Mouse (Mus musculus) cerebellum, adult 8-10 months (tissue): ENCODE measurements around the gene Axin2.

ENCODE experiments used
- DNase-seq: peaks from one replicate; pipeline ENCODE4 v3.0.0; 2022

The Axin2 gene

DNA sequence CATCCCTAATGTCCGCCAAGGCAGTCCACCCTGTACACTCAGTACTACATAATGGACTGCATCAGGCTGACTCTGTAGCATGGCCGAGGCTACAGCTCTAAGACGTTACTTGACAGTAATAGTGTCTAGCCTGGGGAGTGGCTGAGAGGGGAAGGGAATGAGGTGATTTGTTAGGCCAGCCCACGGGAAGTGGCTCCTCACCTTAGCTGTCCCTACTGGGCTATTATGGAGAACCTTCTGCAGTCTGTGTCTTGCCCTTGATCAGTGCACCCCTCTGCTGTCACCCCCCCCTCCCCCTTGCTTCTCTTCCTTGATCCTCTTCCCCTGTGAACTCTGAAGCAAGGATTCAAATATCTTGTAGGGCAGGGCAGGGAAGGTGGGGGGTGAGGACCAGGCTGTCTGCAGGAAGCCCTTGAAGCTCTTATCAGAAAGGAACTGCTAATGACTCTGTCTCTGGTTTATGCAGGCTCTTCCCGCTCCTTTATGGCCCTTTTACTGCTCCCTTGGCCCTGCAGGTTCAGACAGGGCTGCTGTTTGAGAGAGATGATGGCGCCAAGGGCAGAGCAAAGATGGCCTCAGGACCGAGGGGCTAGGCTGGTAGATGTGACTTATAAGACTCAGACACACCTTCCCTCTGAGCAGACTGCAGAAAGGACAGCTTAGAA lies 13.4 kb upstream of the Axin2 start:
- DNase-seq: no peak

- no peak for DNase-seq
These were observed 10.6 kb upstream of the Axin2 start for GRCm38 (mm10) chr11:108909396-108910195.

DNA sequence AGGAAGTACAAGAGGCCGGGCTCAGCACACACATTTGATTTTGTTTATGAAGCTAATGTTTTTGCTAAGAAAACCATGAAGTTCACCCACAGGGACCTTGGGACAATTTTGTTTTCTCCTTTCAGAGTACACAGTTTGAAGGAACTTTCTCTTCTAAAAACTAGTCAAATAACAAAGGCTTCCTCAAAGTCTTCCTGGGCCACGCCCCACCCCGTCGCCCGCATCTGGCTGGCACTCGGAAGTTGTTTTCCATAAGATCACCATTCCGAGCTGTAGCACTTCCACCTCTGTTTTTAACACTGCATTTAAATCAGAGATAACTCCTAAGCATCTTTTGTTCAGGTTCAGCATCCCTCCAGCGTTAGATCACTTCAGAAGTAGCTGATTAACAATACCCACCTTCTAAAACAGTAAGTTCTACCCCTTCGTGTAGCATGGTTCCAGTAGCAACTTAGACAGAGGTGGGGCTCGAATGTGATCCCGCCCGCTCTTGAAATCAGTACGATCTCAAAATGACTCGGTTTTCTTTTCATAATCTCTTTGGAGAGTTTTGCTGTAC lies 9.7 kb upstream of the Axin2 start:
- DNase-seq: no peak

GRCm38 (mm10) chr11:108910903-108911302 lies 9.2 kb upstream of the Axin2 start:
- no peak for DNase-seq

- no peak for DNase-seq
These were observed 8.0 kb upstream of the Axin2 start for GRCm38 (mm10) chr11:108912174-108912573.

- no peak for DNase-seq
These were observed 2.5 kb upstream of the Axin2 start for GRCm38 (mm10) chr11:108917422-108918324.

DNA sequence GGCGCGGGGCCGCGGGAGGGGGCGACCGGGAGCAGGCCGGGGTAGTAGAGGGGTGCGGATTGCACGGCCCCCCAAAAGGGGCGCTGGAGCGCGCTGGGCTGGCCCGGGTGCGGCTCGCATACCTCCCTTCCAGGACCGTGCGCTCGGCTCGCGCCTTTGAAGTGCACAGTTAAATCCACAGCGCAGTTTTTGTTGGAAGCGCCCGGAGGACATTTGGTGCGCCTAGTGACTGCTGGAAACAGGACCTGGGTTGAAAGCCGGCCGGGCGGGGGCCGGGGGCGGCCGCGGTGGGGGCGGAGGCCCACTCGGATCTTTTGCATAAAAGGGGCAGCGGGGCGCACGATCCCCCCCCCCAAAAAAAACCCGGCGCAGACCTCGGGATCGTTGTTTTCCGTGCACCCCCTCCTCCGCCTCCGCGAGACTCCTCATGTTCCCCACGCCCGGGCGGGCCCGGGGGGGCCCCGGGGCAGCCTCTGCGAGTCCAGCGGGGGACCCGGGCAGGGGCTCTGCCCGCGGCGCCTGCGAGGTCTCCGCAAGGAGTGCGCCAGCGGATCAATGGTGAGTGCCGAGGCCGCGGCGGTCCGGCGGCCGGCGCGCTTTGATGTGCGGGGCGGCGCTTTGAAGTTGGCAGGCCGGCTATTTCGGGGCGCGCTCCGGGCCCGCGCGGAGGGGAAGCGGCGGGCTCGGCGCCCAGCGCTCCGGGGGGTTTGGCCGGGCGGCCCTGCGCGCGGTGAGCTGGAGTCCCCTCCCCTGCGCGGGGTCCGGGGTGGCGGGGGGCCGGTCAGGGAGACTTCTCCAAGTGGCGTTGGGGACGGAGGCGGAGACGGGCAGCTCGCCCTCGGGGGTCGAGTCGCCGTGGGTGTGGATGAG lies 722 bp downstream of the Axin2 start:
- DNase-seq: peak; percentile 75

GRCm38 (mm10) chr11:108921506-108922455 lies 1.6 kb downstream of the Axin2 start:
- peak; percentile 42 for DNase-seq

- no peak for DNase-seq
These were observed 2.5 kb downstream of the Axin2 start for GRCm38 (mm10) chr11:108922511-108923187.

DNA sequence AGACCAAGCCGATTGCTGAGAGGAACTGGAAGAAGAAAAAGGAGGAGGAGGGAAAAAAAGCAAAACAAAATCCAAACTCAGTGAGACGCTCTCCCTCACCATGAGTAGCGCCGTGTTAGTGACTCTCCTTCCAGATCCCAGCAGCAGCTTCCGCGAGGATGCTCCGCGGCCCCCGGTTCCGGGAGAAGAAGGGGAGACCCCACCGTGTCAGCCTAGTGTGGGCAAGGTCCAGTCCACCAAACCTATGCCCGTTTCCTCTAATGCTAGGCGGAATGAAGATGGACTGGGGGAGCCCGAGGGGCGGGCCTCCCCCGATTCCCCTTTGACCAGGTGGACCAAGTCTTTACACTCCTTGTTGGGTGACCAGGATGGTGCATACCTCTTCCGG lies 3.0 kb downstream of the Axin2 start:
- no peak for DNase-seq

DNA sequence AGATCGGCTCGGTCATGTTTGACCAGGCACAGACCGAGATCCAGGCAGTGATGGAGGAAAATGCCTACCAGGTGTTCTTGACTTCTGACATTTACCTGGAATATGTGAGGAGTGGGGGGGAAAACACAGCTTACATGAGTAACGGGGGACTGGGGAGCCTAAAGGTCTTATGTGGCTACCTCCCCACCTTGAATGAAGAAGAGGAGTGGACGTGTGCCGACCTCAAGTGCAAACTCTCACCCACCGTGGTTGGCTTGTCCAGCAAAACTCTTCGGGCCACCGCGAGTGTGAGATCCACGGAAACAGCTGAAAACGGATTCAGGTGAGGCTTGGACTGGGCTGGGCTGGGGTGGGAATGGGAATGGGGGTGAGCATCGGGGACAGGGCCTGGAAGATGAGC lies 3.6 kb downstream of the Axin2 start:
- no peak for DNase-seq

DNA sequence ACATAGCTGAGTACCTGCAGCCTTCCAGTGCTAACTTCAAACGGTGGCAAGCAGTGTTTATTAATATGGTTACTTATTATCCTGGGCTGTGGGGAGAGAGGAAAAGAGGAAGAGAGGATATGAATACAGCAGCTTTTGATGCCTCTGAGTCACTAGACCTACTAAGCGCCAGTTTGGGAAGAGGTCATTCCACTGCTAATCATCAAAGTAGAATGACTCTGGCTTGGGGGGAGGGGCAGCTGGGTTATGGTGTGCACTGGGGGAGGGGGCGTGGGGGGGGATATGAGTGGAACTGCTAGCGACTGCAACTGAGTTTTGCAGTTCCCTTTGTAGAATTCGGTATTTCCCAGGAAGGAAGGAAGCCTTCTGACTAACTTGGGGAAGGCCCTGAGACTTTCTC lies 4.2 kb downstream of the Axin2 start:
- DNase-seq: no peak

- DNase-seq: peak; percentile 84
These were observed 5.1 kb downstream of the Axin2 start for GRCm38 (mm10) chr11:108925202-108925601.

DNA sequence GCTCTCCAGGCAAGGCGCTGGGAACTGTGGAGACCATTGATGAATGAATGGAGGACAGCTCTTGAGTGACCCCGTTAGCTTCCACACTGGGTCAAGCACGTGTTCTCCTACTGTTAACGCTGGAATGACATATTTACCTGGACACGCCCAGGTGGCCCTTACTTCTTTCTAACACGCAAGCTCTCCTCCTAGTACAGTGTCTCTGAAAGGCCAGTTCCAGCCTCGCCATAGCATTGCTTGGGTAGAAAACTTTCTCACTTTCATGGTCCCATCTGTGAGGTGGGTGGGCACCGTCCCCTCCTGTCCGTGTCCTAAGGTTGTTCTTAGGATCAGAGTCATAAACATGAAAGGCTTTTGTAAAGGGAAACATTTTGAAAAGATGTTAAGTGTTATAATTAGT lies 5.7 kb downstream of the Axin2 start:
- no peak for DNase-seq

DNA sequence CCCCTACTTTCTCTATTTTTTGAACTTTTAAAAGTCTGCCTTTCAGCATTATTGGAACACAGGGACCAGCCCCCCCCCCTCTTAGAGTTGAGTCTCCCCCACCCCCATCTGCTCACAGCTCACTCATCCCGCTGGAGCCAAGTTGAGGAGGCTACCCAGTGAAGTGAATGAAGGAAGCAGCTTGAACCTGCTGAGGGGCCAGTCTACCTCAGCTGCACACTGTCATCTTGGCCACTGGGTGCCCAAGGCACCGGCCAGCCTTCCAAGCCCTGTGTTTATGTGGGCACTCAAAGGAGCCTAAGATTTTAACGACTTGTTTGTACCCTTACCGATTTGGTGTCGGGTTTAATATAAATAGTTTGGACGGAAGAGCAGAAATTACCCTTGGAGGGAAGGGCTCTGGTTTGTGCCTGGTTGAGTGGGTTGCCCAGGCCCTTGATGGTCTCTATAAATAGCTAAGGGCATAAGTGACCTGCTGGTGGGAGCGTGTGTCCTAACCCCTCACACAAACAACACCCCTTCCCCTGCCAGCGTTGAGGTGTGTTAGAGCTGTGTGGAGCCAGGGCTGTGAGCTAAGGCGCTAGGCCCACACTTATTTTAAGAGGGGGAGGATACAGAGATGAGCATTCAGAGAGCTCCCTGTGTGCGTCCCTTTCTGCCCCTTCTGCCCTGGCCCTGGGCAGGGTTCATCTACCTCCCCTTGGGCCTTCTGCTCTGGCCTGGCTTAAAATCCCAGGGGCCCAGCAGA lies 6.4 kb downstream of the Axin2 start:
- DNase-seq: no peak

GRCm38 (mm10) chr11:108927093-108927444 lies 6.9 kb downstream of the Axin2 start:
- DNase-seq: no peak

DNA sequence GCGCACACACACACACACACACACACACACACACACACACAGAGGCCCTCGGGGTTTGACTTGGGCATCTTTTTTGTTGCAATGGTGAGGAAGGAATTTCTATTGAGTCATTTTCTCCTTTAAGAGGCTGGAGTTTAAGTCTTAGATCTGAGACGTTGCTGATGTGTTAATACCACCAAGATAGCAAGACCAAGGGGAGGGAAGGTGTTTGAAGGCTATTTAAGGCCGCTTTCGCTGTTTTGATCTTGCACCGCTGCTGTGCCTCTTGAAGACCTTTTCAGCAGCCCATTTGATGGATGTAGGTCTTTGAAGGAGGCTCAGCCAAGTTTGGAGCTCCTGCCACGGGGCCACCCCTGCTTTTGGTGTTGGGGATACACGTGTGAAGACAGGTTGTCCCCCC lies 7.9 kb downstream of the Axin2 start:
- DNase-seq: no peak

GRCm38 (mm10) chr11:108928752-108929151 lies 8.6 kb downstream of the Axin2 start:
- no peak for DNase-seq

- no peak for DNase-seq
These were observed 9.0 kb downstream of the Axin2 start for GRCm38 (mm10) chr11:108929176-108929575.

DNA sequence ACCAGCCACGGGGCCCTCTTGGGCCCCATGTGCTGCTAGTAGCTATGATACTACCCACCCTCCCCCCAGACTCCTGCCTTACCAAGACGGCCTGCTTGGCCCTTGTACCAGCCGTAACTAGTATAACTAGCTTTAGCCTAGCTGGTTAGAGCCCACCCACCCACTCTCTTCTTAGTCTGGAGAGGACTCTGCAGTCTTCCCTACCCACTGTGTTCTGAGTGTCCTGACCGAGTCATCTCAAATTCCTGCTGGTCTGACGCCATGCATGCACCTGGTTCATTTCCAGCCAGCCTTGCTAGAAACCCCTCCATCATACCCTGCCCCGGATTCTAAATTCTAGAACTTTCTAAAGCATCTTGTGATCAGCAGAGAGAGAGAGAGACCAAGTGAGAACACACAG lies 9.6 kb downstream of the Axin2 start:
- no peak for DNase-seq
